Mouse (Mus musculus): ENCODE data around the gene Nup54.

The Nup54 gene

DNA sequence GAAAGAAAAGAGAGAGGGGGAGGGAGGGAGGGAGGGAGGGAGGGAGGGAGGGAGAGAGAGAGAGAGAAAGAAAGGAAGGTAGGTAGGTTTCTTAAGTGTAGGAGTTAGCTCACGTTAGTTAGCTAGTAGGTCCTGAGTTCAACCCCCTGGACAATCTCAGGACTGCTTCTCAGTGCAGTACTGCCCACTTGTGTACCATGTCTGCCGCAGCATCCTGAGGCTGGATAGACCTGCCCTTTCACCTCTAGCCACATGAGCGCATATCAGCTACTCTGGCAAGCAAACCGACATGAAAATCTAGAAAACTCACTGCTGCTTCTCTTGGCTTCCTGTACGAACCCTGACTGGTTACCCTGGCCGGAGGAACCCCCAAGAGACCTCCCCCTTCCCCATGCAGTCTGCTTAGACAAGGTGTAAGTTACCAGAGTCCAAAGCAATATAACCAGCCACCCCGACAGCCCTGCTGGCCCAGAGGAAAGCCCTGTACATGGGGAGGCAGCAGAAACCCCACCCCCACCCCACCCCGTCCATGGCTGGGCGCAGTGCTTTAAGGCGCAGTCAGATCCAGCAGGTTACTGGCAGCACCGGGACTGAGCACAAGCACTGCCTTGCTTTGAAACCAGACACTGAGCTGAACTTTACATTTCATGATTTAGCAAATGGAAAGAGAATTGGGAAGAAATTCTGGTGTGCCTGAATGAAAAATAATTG lies 21.6 kb downstream of the Nup54 start:
- no peak for DNase-seq (ENCODE audit: low spot score)

DNA sequence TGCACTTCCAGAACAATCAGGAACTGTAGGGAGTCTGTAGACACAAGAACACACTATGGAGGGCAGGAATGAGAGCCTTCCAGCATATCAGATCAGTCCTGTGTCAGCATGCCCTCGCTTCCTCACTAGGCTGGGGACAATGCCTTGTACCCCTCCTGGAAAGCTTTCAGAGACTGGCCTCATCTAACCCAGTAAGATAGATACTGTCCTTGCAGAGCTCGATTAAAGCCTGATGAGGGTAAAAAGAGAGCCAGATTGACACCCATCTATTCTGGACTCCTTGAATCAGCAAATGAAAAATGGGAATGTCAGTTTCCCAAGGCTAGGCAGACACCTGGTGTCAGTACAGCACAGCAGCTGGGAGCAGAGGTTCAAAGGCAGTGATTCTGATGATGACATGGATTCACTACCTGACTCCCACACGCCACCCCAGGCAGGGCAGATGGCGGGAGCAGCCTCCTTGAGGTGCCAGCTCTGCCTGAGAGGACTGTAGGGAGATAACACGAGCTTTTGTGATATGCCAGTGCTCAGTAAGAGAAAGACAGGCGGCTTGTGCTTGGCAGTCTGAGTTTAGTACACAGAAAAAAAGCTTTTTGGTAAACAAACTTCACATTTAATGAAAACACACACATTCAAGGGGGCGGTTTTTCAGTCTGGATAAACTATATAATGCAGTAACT lies 23.4 kb downstream of the Nup54 start:
- no peak for DNase-seq (ENCODE audit: low spot score)

DNA sequence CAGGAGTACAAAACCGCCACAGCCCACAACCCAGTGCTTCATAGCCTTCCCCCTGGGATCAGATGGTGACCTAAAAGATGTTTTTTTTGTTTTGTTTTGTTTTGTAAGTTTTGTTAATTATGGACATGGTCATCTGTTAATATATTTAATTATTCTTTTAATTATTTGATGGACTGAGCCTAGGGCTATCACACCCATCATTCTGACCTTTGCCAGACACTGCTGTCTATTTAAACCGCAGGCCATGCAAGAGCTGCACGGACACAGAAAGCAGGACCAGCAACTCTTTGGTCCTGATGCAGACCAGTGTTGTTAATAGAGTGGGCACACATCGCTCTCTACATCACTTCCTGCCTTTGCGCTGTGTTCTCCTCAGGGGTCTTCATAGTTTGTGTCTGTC lies 24.5 kb downstream of the Nup54 start:
- no peak for DNase-seq (ENCODE audit: low spot score)

DNA sequence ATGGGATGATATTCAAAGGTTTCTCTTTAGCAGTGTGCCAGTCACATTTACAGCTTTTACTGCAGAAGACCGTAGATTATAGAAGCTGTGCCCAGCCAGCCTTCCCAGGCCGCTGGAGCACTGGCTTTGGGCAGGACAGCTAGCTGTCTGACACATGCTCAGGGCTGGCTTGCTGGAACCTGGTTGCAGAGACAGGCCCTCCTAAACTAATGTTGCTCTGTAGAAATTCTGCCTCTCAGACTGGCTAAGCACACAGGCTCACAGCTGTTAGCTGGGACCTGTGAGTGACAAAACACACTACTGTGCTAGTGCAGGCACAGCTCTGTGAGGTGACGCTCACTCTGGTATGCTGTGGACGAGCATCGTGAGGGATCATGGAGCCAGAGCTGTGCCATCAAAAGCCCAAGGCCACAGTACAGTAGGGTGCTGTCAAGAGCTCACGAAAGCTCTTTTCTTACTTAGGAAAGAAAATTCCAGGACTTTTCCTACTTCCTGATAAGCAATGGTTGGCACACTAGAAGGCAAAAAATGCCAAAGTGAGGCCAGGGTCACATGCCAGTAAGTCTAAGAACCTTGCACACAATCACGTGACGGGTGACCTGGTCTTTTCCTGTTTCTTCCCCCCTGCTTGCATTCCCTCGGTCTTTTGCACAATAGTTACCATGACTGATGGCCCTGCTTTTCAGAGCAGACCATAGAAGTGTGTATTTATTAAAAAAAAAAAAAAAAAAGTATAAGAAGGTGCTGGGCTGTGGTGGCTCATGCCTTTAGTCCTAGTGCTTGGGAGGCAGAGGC lies 25.5 kb downstream of the Nup54 start:
- DNase-seq (ENCODE audit: low spot score) = no peak

DNA sequence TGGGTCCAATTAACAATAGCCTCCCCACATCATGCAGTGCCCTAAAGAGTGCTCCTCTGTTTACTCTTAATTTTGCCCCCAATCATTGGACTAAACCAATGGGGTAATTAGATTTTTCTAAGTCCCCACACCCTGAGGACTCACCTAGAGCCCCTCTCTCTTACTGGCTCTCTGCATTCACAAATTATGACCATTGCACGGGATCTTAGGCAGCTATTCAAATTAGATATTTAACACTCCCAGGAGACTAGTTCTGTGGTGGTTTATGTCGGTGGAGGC lies 30.7 kb downstream of the Nup54 start:
- no peak for DNase-seq (ENCODE audit: low spot score)

DNA sequence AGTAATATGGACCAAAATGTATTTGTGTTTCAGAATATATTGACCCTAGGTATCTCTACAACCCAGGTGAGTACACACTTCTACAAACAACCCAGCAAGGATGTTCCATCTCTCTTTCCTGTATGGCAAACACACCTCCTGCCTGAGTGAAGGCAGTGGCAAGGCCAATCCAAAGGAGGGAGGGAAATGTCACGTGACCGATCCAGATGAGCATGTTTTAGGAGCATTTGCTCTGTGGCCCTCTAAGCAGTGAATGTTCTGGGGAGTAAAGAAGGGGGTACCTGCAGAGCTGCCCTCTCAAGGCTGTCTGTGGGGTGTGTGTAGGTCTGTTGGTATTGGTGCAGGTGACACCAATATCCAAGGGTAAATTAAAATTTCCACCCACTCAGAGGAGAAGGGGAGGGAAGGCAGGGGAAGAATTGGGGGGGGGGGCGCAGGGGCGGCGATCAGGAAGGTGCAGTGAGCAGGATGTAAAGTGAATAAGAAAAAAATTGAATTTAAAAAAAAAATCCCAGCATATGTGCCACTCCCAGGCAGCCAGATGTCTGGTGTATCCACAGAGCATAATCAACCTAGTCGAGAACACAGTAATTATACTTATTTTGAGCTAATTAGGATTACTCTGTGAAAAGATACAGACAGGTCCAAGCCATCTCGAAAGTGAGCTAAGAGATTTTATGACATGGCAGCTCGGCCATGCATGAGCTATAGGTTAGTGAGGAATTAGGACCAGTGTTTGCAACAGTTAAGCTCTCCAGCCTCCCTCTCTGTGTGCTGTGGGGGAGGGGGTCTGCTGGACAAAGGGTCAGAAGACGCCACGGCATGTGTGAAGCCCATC lies 31.2 kb downstream of the Nup54 start:
- DNase-seq (ENCODE audit: low spot score) = no peak

DNA sequence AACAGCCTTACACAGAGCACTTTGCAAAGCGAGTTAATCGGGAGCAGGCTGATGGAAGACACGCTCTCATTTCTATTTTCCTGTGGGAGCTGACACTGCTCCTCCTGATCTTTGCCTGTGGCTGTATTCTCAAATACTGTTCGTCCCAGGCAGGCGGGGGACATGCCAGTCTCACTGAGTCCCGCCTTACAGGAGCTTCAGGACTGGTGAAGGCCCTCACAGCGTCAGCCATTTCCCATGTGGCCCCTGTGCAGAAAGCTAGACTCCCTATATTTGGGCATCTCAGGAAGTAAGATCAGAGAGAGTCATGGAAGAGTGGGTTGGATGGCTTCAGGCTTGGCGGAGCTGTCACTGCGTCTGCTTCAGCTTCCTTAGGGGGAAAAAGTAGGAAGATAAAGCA lies 32.2 kb downstream of the Nup54 start:
- DNase-seq (ENCODE audit: low spot score) = no peak

DNA sequence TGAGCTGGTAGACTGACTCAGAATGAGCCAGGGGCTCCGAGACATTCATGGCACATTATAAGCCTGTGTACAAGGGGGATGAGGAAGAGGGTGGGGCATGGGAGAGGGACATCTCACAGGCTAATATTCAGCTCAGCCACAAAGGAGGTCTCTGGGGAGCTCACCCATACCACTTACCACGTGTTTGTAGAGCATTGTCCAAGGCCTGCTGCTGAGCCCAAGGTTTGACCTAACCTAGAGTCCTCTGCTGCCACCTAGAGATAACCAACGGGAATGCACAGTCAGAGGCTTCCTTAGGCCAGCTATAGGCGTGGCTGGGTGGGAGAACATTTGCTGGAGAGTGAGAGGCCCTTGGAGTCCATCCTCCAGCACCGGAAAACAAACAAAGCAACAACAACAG lies 36.9 kb downstream of the Nup54 start:
- peak; percentile 66 for DNase-seq (ENCODE audit: low spot score)

DNA sequence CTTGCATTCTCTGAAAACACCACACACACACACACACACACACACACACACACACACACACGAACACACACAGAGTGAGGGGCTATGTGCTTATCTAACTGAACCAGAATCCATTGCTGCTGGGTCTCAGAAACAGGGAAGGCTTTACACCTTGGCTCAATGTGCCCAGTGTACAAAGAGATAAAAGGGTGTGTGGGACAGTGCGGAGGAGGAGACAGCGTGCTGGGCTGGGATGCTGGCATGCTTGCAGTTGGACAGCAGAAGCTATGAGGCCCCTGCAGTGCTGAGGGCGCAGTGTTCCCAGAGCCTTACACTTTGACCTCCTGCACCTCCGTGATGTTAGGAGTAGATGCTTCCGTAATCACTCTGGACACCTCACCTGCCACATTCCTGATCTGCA lies 38.5 kb downstream of the Nup54 start:
- DNase-seq (ENCODE audit: low spot score) = no peak

DNA sequence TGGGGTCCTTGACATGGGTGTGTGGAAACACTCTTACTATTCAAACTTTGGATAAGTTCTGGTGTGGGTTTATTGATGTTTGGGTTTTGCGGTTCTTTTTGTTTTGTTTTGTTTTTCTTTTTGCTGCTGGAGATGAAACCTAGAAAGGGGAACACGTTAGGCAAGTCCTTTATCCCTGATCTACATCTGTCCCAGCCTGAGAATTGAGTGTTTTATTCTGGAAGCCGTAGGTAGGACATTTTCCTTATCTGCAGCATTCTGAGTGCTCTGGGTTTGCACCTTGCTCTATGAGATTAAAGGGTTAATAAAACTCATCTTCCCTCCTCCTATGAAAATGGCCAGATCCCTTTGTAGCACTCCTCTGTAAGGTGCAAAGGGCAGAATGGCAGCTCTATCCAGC lies 39.3 kb downstream of the Nup54 start:
- no peak for DNase-seq (ENCODE audit: low spot score)

DNA sequence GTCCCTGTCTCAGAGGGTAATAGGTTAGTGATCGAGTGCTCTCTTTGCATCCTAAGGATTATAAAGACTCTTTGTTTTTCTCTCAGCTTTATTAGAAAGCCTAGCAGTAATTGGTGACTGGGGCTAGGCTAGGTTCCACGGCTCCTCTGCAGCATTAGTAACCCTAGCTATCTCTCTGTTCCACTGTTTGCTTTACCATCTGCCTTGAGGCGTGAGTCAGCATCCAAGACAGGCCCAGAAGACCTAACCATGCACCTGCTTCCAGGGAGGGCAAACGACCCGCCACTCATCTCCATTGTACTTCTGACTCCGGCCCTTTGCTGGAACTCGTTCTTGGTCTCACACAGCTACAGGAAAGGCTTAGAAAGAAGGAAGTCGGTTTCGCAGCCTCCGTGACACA lies 41.2 kb downstream of the Nup54 start:
- DNase-seq (ENCODE audit: low spot score) = no peak

DNA sequence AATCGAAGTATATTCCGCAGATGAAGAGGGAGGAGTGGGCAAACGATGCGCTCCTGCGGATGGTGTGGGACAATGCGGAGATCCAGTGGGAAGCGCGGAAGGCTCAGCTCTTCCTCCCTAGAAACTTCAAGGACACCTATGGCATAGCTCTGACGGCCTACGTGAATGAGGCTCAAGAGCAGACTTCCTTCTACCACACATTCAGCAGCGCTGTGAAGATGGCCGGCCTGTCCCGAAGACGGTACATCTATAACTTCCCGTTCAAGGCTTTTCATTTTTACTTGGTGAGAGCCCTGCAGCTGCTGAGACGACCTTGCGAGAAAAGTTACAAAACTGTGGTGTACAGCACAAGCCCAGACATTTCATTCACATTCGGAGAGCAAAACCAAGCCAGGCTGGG lies 42.5 kb downstream of the Nup54 start:
- no peak for DNase-seq (ENCODE audit: low spot score)

DNA sequence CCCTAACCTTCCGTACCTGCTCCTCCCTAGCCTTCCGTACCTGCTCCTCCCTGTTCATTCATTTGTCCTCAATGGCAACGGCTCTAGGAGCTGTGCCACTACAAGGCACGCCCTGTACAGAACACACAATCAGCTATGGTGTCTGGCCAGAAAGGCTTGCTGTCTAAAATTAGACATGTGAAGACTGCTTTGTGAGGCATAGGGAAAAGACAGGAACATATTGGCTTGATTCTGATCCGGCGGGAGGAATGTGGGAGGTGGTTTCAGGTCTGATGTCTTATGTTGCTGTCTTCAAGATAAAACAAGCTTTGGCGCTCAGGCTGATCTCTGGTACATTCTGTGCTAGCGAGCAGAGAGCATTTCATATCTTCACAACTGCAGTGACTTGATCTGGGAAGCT lies 44.4 kb downstream of the Nup54 start:
- DNase-seq (ENCODE audit: low spot score) = no peak

DNA sequence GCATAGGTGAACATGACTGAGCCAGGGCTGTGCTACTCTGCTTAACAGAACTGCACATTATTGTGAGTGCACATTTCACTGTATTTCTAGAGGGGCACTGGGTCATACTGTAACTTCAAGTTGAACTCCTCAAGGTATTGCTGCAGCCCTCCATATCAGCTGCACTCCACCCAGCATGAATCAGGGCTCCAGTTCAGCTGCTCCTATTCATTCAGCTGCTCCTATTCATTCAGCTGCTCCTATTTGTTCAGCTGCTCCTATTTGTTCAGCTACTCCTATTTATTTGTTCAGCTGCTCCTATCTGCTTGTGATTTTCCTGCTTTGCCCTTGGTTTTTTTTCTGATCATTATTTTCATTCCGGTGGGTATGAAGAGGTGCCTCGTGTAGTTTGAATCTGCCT lies 45.0 kb downstream of the Nup54 start:
- DNase-seq (ENCODE audit: low spot score) = no peak

DNA sequence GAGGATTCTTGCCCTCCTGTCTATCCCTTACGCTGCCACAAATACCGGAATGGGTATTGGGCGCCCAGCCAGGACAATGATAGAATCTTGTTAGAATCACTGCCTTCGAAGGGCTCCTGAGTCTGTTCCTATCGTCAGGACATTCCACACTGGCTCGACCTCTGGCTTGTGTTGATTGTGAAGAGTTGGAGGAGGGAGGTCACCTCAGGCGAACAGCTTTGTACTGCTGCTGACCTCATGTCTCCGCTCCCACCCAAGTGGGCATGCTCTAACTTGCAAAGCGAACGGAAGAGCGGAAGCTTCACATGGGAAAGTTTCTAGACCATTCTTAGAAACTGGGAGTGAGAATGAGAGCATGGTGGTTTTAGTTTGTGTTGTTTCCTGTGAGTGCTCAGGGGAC lies 47.6 kb downstream of the Nup54 start:
- no peak for DNase-seq (ENCODE audit: low spot score)

DNA sequence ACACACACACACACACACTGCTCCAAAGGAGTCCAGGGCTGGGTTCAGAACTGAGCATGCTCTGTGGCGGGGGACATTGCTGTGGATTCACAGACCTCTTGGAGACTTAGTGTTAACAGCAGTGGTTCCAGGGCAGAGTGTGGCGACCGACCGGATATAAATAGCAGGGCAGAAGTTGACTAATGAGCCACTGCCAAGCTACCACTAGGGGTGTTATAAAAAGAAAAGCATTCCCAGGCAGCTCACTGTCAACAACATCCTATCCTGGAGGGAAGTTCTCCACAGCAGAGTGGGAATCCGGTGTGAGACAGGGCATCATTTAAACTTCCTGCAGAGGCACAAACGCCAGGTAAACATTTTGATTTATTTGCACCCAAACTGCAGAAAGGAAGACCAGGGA lies 48.4 kb downstream of the Nup54 start:
- DNase-seq (ENCODE audit: low spot score) = no peak

DNA sequence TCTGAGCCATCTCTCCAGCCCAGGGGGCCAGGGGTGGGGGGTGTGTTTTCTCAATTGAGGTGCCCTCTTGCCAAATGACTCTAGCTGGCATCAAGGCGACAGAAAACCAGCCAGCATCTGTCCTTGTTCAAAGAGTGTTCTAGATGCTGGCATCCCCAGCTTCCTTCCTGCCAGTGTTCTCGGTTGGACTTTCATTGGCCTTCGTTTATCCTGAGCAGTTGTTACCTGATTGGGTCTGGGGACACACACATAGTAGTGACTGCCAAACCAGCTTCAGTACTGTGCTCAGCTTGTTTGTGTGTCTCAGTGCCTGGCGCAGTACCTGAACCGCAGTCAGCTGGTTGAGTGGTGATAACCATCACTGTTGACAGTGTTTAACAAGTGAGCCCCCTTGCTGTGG lies 48.9 kb downstream of the Nup54 start:
- no peak for DNase-seq (ENCODE audit: low spot score)

DNA sequence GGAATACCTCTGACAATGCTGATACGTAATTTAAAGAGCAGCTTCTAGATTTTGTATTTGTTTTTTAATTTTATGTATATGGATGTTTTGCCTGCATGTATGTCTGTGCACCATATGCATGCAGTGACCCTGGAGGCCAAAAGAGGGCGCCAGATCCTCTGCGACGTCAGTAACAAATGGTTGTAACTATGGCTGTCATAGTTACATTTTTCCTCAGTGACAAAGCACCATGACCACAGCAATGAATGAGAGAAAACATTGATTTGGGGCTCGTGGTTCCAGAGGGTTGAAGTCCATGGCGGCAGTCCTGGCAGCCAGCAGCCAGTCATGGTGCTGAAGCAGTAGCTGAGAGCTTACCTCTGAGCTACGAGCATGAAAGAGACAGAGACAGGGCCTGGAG lies 50.2 kb downstream of the Nup54 start:
- DNase-seq (ENCODE audit: low spot score) = no peak

DNA sequence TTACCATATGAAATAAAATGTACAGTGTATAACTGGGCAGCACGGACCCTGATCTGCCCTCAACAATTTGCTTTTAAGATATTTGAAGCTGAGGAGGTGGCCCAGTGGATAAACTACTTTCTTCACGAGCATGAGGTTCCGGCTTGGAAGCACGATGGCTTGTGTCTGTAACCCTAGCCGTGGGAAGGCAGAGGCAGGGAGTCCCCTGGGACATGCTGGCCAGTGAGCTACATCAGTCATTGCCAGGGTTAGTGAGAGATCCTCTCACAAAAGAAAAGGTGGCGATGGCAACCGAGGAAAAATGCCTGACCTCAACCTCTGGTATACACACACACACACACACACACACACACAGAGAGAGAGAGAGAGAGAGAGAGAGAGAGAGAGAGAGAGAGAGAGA lies 51.3 kb downstream of the Nup54 start:
- DNase-seq (ENCODE audit: low spot score) = no peak

DNA sequence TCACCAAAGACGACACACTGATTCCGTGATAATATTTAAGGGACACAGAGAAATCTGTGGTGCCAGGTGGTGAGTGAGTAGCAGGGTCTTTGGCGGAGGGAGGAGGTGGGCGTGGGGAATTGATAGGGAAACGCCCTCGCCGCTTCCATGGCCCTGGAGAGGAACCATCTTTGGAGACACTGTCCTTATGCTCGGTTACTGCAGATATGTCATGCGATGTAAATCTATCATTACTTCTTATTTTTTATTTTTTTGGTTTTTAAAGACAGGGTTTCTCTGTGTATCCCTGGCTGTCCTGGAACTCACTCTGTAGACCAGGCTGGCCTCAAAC lies 52.7 kb downstream of the Nup54 start:
- DNase-seq (ENCODE audit: low spot score) = no peak

DNA sequence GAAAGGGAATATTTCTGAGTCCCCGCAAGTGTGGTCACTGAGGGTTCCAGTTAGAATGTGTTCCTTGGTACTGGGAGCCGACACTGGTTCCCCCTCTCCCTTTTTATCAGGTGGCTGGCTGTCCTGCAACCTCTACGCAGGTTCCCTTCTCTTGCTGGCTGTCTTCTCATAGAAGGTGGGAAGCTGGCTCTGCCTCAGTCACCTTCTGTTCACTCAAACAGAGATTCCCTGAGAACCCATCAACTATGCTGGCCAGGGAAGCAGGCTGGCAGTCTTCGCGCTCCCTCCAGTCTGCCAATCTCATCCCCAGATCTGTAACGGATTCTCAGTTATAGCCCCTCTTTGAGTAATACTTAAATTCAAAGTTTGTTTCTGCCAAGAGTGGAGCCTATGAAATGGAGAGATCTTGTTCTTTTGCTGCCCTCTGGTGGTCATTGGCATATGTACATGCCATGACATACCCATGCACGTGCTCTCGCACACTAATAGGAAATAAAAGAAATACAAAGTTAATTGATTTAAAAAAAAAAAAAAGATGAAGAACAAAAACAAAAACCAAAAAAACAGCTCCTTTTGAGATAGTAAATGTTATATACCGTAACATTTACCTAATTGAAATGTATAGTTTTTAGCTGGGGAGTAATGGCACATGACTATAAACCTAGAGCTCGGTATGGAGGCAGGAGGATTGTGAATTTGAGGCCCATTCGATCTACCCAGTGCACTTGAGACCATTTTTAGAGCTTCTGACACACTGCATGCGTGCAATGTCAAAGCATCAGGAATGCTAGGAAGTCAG lies 53.3 kb downstream of the Nup54 start:
- peak; percentile 53 for DNase-seq (ENCODE audit: low spot score)

All from ovary, postnatal 36 days (tissue).